Mouse (Mus musculus) forebrain, embryonic 14.5 days (tissue): ENCODE results near the gene Cep128. TPM values are rescaled to one million over a fixed set of nuclear protein-coding genes. Genes with fewer than 3 reads are reported as not detected.

Source experiments
- ATAC-seq: fragments of 200-750 bp; cut with Nextera tagmentation; 2 replicates; pipeline ENCODE4 v1.8.0; 2017; ENCODE audit warnings: mild to moderate bottlenecking, moderate library complexity
- DNase-seq: peaks from one replicate; pipeline ENCODE4 v3.0.0-alpha.2; 2015; ENCODE audit warnings: low spot score
- H3K27ac ChIP-seq: fragments of 300-500 bp; sonication (generic); 2 replicates; pipeline ENCODE4 v1.5.1; 2014; ENCODE audit warnings: low read depth, mild to moderate bottlenecking, control low read depth, low read length, moderate library complexity
- H3K27me3 ChIP-seq: fragments of 300-500 bp; sonication (generic); replicated peaks from 2 replicates; pipeline ENCODE4 v1.6.1; 2014; ENCODE audit warnings: low read length, control low read depth, mixed read lengths; ENCODE audit not compliant: control insufficient read depth, insufficient read depth
- H3K36me3 ChIP-seq: fragments of 300-500 bp; sonication (generic); 2 replicates; pipeline ENCODE4 v1.6.1; 2014; ENCODE audit warnings: low read length, control low read depth; ENCODE audit not compliant: control insufficient read depth, insufficient read depth
- H3K4me1 ChIP-seq: fragments of 300-500 bp; sonication (generic); 2 replicates; pipeline ENCODE4 v1.6.1; 2014; ENCODE audit warnings: antibody characterized with exemption, low read length, control low read depth; ENCODE audit not compliant: control insufficient read depth, insufficient read depth
- H3K4me2 ChIP-seq: fragments of 300-500 bp; sonication (generic); 2 replicates; pipeline ENCODE4 v1.6.1; 2014; ENCODE audit warnings: mild to moderate bottlenecking, control low read depth, low read length
- H3K4me3 ChIP-seq: fragments of 300-500 bp; sonication (generic); 2 replicates; pipeline ENCODE4 v1.5.1; 2014; ENCODE audit warnings: low read depth, low read length, control low read depth
- H3K9ac ChIP-seq: fragments of 300-500 bp; sonication (generic); 2 replicates; pipeline ENCODE4 v1.6.1; 2014; ENCODE audit warnings: mild to moderate bottlenecking, low read length, control low read depth, moderate library complexity
- H3K9me3 ChIP-seq: fragments of 300-500 bp; sonication (generic); replicated peaks from 2 replicates; pipeline ENCODE4 v1.6.1; 2016; ENCODE audit warnings: low read length, control low read depth, mixed read lengths; ENCODE audit not compliant: control insufficient read depth
- WGBS: fragments of 180-500 bp; shearing (Covaris S2); extraction: QIAGEN DNeasy Blood & Tissue Kit; methylation state at CpG from one replicate; pipeline ENCODE4 v1.1.7; 2014; 5-methylcytosine and 5-hydroxymethylcytosine counted together
- polyA plus RNA-seq: library from polyadenylated mRNA; unstranded; fragments of >200 nt; fragmentation: Nextera tagmentation; extraction: Ambion mirVana; gene quantifications from 2 replicates; pipeline ENCODE4 v1.2.1, GENCODE M21; 2014

Gene Cep128
- polyA plus RNA-seq, 1 experiment from 2014 or later = 5.5 TPM

- Histone ChIP-seq H3K4me2 (no peak overlapping the region), H3K4me1 (no peaks in the 10 kb centered on the region), H3K27ac (no peak overlapping the region), H3K36me3 (no peaks in the 10 kb centered on the region), H3K9me3 (no peaks in the 10 kb centered on the region), H3K9ac (no peak overlapping the region), H3K4me3 (no peak overlapping the region), H3K27me3 (no peaks in the 10 kb centered on the region)
- 71% methylated on average over 8 of the region's 8 CpGs for WGBS
- peak; percentile 44; the same call in 1 of the 2 replicates for ATAC-seq
- peak; percentile 24 for DNase-seq
Observed at GRCm38 (mm10) chr12:91134740-91135517, 249.3 kb downstream of the Cep128 start.

- WGBS = 62% methylated on average over 3 of the region's 3 CpGs
- no peaks in the 10 kb centered on the region for H3K27me3 ChIP-seq
Observed at GRCm38 (mm10) chr12:91115054-91115453, 269.2 kb downstream of the Cep128 start.

GRCm38 (mm10) chr12:91103316-91103715 is 280.9 kb downstream of the Cep128 start:
- Histone ChIP-seq H3K4me1 (no peaks in the 10 kb centered on the region), H3K36me3 (no peaks in the 10 kb centered on the region), H3K27ac (no peak overlapping the region), H3K9me3 (no peaks in the 10 kb centered on the region), H3K9ac (no peak overlapping the region), H3K4me2 (no peak overlapping the region), H3K27me3 (no peaks in the 10 kb centered on the region), H3K4me3 (no peak overlapping the region)
- ATAC-seq = no peak
- WGBS = 66% methylated on average over 4 of the region's 4 CpGs
- no peak for DNase-seq

More at GRCm38 (mm10) chr12:91115054-91115453, 269.2 kb downstream of the Cep128 start:
- DNase-seq (no peak), ATAC-seq (no peak)
- H3K4me3 ChIP-seq = no peak overlapping the region
- H3K9ac ChIP-seq = no peak overlapping the region
- H3K4me1 ChIP-seq = no peaks in the 10 kb centered on the region
- no peak overlapping the region for H3K4me2 ChIP-seq
- H3K27ac ChIP-seq = no peak overlapping the region
- no peaks in the 10 kb centered on the region for H3K9me3 ChIP-seq
- H3K36me3 ChIP-seq = no peaks in the 10 kb centered on the region

- no peaks in the 10 kb centered on the region for H3K9me3 ChIP-seq
- 8% methylated on average over 6 of the region's 6 CpGs for WGBS
- no peak overlapping the region for H3K27ac ChIP-seq
- H3K36me3 ChIP-seq = no peaks in the 10 kb centered on the region
- DNase-seq (peak; percentile 28), ATAC-seq (no peak)
- no peak overlapping the region for H3K4me3 ChIP-seq
- no peaks in the 10 kb centered on the region for H3K27me3 ChIP-seq
- no peak overlapping the region for H3K4me2 ChIP-seq
- no peaks in the 10 kb centered on the region for H3K4me1 ChIP-seq
- H3K9ac ChIP-seq = no peak overlapping the region
Observed at GRCm38 (mm10) chr12:91097869-91098268, 286.3 kb downstream of the Cep128 start.

- DNase-seq = no peak
- 99% methylated on average over 6 of the region's 6 CpGs for WGBS
Observed at GRCm38 (mm10) chr12:91096197-91096596, 288.0 kb downstream of the Cep128 start.

GRCm38 (mm10) chr12:91088271-91088670 is 295.9 kb downstream of the Cep128 start:
- Histone ChIP-seq H3K27me3 (no peaks in the 10 kb centered on the region), H3K9me3 (no peaks in the 10 kb centered on the region), H3K36me3 (no peaks in the 10 kb centered on the region), H3K4me1 (no peaks in the 10 kb centered on the region), H3K9ac (no peak overlapping the region), H3K27ac (no peak overlapping the region), H3K4me3 (no peak overlapping the region), H3K4me2 (no peak overlapping the region)
- DNase-seq (peak; percentile 21), ATAC-seq (no peak)
- WGBS = 90% methylated on average over 4 of the region's 4 CpGs

More at GRCm38 (mm10) chr12:91096197-91096596, 288.0 kb downstream of the Cep128 start:
- no peak overlapping the region for H3K9ac ChIP-seq
- H3K4me3 ChIP-seq = no peak overlapping the region
- H3K4me2 ChIP-seq = no peak overlapping the region
- ATAC-seq = no peak
- H3K4me1 ChIP-seq = no peaks in the 10 kb centered on the region
- no peaks in the 10 kb centered on the region for H3K36me3 ChIP-seq
- no peak overlapping the region for H3K27ac ChIP-seq
- H3K27me3 ChIP-seq = no peaks in the 10 kb centered on the region
- H3K9me3 ChIP-seq = no peaks in the 10 kb centered on the region

GRCm38 (mm10) chr12:91085967-91086366 is 298.2 kb downstream of the Cep128 start:
- DNase-seq = no peak
- Histone ChIP-seq H3K9me3 (no peaks in the 10 kb centered on the region), H3K27ac (no peak overlapping the region), H3K36me3 (no peaks in the 10 kb centered on the region), H3K4me2 (no peak overlapping the region), H3K4me1 (no peaks in the 10 kb centered on the region), H3K27me3 (no peaks in the 10 kb centered on the region), H3K4me3 (no peak overlapping the region), H3K9ac (no peak overlapping the region)
- WGBS = 87% methylated on average over 9 of the region's 9 CpGs
- ATAC-seq = no peak

- H3K9me3 ChIP-seq = no peaks in the 10 kb centered on the region
- 92% methylated on average over 5 of the region's 5 CpGs for WGBS
- no peak overlapping the region for H3K9ac ChIP-seq
- H3K27me3 ChIP-seq = no peaks in the 10 kb centered on the region
- H3K36me3 ChIP-seq = no peaks in the 10 kb centered on the region
- no peak overlapping the region for H3K27ac ChIP-seq
- ATAC-seq = no peak
- no peak overlapping the region for H3K4me3 ChIP-seq
- no peak overlapping the region for H3K4me2 ChIP-seq
- H3K4me1 ChIP-seq = no peaks in the 10 kb centered on the region
- DNase-seq = no peak
Observed at GRCm38 (mm10) chr12:91075600-91075999, 308.6 kb downstream of the Cep128 start.

- Histone ChIP-seq H3K9me3 (no peaks in the 10 kb centered on the region), H3K36me3 (no peaks in the 10 kb centered on the region), H3K4me3 (no peak overlapping the region), H3K4me2 (no peak overlapping the region), H3K9ac (no peak overlapping the region), H3K27ac (no peak overlapping the region), H3K4me1 (no peaks in the 10 kb centered on the region), H3K27me3 (no peaks in the 10 kb centered on the region)
- no peak for ATAC-seq
- WGBS = 96% methylated on average over 2 of the region's 2 CpGs
- DNase-seq = no peak
Observed at GRCm38 (mm10) chr12:91070551-91071045, 313.6 kb downstream of the Cep128 start.
